Mouse (Mus musculus) thymus, postnatal 10 days (tissue): ENCODE measurements around the gene Aspdh.

Experiments
- DNase-seq, 2 experiments: peaks; one replicate each; pipeline ENCODE4 v3.0.0; 2021; ENCODE audit warnings: low spot score in 2 of 2

Aspdh gene

GRCm38 (mm10) chr7:44446070-44446855, 18.9 kb upstream of the Aspdh start:
- no peak for DNase-seq

- DNase-seq: no peak
These were observed 11.9 kb upstream of the Aspdh start for GRCm38 (mm10) chr7:44453256-44453655.

- no peak for DNase-seq
These were observed 8.9 kb upstream of the Aspdh start for GRCm38 (mm10) chr7:44456302-44456701.

GRCm38 (mm10) chr7:44460067-44460466, 5.1 kb upstream of the Aspdh start:
- no peak for DNase-seq

- no peak for DNase-seq
These were observed 4.3 kb upstream of the Aspdh start for GRCm38 (mm10) chr7:44460767-44461502.

- no peak for DNase-seq
These were observed 3.5 kb upstream of the Aspdh start for GRCm38 (mm10) chr7:44461503-44462217.

- DNase-seq: peak in 1 of 2 experiments; percentile 41
These were observed 2.8 kb upstream of the Aspdh start for GRCm38 (mm10) chr7:44462218-44463055.

GRCm38 (mm10) chr7:44463056-44463425, 2.1 kb upstream of the Aspdh start:
- DNase-seq: no peak

- no peak for DNase-seq
These were observed 1.5 kb upstream of the Aspdh start for GRCm38 (mm10) chr7:44463556-44464225.

- DNase-seq: no peak
These were observed 680 bp upstream of the Aspdh start for GRCm38 (mm10) chr7:44464511-44464910.

GRCm38 (mm10) chr7:44466006-44466887, 1.1 kb downstream of the Aspdh start:
- no peak for DNase-seq

- no peak for DNase-seq
These were observed 1.7 kb downstream of the Aspdh start for GRCm38 (mm10) chr7:44466888-44467311.

- DNase-seq: peak; percentile 85 to 88
These were observed 2.7 kb downstream of the Aspdh start, which contains the start of gene Josd2 for GRCm38 (mm10) chr7:44467811-44468411. TSS of gene Josd2 (plus strand) at chr7:44467980.

- DNase-seq: no peak
These were observed 3.6 kb downstream of the Aspdh start for GRCm38 (mm10) chr7:44468644-44469285.

GRCm38 (mm10) chr7:44469677-44470675, 4.8 kb downstream of the Aspdh start:
- no peak for DNase-seq

- no peak for DNase-seq
These were observed 5.8 kb downstream of the Aspdh start for GRCm38 (mm10) chr7:44470696-44471612.
